ENCODE assay signal across 18 mouse cellular contexts in genomic region chr12:24890158-24890557, GRCm38 (mm10). TPM values are rescaled to one million over a fixed set of nuclear protein-coding genes. Genes with fewer than 3 reads are reported as not detected.
DNase-seq lines count a peak whose midpoint lies in the region; ATAC-seq lines count a peak whose summit lies in the region.
"Had no signal": no experiment of that assay in that cellular context is flagged by ENCODE, and none has a peak within 500 bp of the region (broad histone marks: within the 10 kb centered on the region; RNA-seq: fewer than 3 reads in every experiment).

No protein-coding gene starts in this region.

- no peak overlapping the region for H3K9ac ChIP-seq in heart, embryonic 13.5 days
- peak overlapping the region; percentile 65 for H3K9ac ChIP-seq in liver, embryonic 16.5 days (ENCODE audit: low read depth, low read length)
- H3K9ac ChIP-seq: embryonic facial prominence, embryonic 15.5 days; forebrain, embryonic 15.5 days; limb, embryonic 13.5 days; neural tube, embryonic 15.5 days had no signal

- no peak overlapping the region for H3K4me3 ChIP-seq in heart, embryonic 13.5 days
- H3K4me3 ChIP-seq in liver, embryonic 16.5 days (ENCODE audit: low read depth, low read length), result no peak overlapping the region
- H3K4me3 ChIP-seq: embryonic facial prominence, embryonic 15.5 days; forebrain, embryonic 15.5 days; gastrocnemius, adult 2 months; layer of hippocampus, adult 2 months; left cerebral cortex, adult 2 months; limb, embryonic 13.5 days; neural tube, embryonic 15.5 days had no signal

- no peak overlapping the region for H3K4me2 ChIP-seq in heart, embryonic 13.5 days
- H3K4me2 ChIP-seq in liver, embryonic 16.5 days (ENCODE audit: low read depth, low read length), result peak overlapping the region; percentile 52
- H3K4me2 ChIP-seq: embryonic facial prominence, embryonic 15.5 days; forebrain, embryonic 15.5 days; limb, embryonic 13.5 days; neural tube, embryonic 15.5 days had no signal

- peaks cover 24% of the 10 kb centered on the region for H3K36me3 ChIP-seq in heart, embryonic 13.5 days
- H3K36me3 ChIP-seq in liver, embryonic 16.5 days (ENCODE audit: control insufficient read depth, insufficient read depth), result no peaks in the 10 kb centered on the region

- no peaks in the 10 kb centered on the region for H3K9me3 ChIP-seq in heart, embryonic 13.5 days
- H3K9me3 ChIP-seq in liver, embryonic 16.5 days (replicated peaks; ENCODE audit: control insufficient read depth, low read length), result no peaks in the 10 kb centered on the region
- H3K9me3 ChIP-seq: embryonic facial prominence, embryonic 15.5 days; forebrain, embryonic 15.5 days; limb, embryonic 13.5 days; neural tube, embryonic 15.5 days had no signal

- no peak for ATAC-seq in heart, embryonic 13.5 days (ENCODE audit: extremely low read depth, insufficient number of reproducible peaks, low FRiP score, low TSS enrichment)
- ATAC-seq in hematopoietic stem cell, adult 5-6 weeks (replicated peaks in 1 of 2; ENCODE audit: insufficient read depth in 1 of 2, low FRiP score in 2 of 2, low TSS enrichment in 1 of 2, low read depth in 1 of 2, poor library complexity in 2 of 2, severe bottlenecking in 2 of 2), result peak; percentile 51 to 80; a peak in 3 of 4 replicates
- ATAC-seq in liver, embryonic 16.5 days (ENCODE audit: low read depth), result peak; percentile 46
- ATAC-seq: forebrain, embryonic 15.5 days had no signal

- no peaks in the 10 kb centered on the region for H3K27me3 ChIP-seq in heart, embryonic 13.5 days (replicated peaks)
- no peaks in the 10 kb centered on the region for H3K27me3 ChIP-seq in liver, embryonic 16.5 days (ENCODE audit: control insufficient read depth, insufficient read depth, low read depth, low read length)
- H3K27me3 ChIP-seq: embryonic facial prominence, embryonic 15.5 days; forebrain, embryonic 15.5 days; limb, embryonic 13.5 days; neural tube, embryonic 15.5 days had no signal

- peak overlapping the region; percentile 48 for H3K27ac ChIP-seq in heart, embryonic 13.5 days (replicated peaks)
- peak overlapping the region; percentile 98 for H3K27ac ChIP-seq in liver, embryonic 16.5 days (ENCODE audit: low read length)
- H3K27ac ChIP-seq: embryonic facial prominence, embryonic 15.5 days; forebrain, embryonic 15.5 days; gastrocnemius, adult 2 months; layer of hippocampus, adult 2 months; left cerebral cortex, adult 2 months; limb, embryonic 13.5 days; macrophage had no signal

- WGBS in heart, embryonic 13.5 days, result 79% methylated on average over 2 of the region's 2 CpGs
- WGBS in liver, embryonic 16.5 days (ENCODE audit: insufficient replicate concordance), result 26% methylated on average over 2 of the region's 2 CpGs

- peaks cover 50% of the 10 kb centered on the region for H3K4me1 ChIP-seq in heart, embryonic 13.5 days
- peaks cover 82% of the 10 kb centered on the region for H3K4me1 ChIP-seq in liver, embryonic 16.5 days (ENCODE audit: control insufficient read depth, low read depth, low read length)

- no peak for DNase-seq in heart, adult 9 months (ENCODE audit: low spot score in 2 of 2)
- DNase-seq in MEL-GATA-1-ER (ENCODE audit: extremely low read depth, low read depth), result peak; percentile 87
- no peak for DNase-seq in kidney, postnatal 10 days
- no peak for DNase-seq in right cerebral cortex, postnatal 4 days
- DNase-seq in lung, postnatal 36 days, result no peak
- DNase-seq: adrenal gland, postnatal 25 days; gastrocnemius, adult 2 months; retina, postnatal 1 day had no signal

RNA-seq across cellular contexts. Expression of gene Mboat2, which starts 59.5 kb away (rescaled TPM):
- polyA plus RNA-seq in heart, embryonic 13.5 days (2015; fragmentation: Nextera tagmentation; extraction: Ambion mirVana), result 27.7 and 30.5 TPM in 2 replicates
- 20.1 and 23.3 TPM in 2 replicates for total RNA-seq in hematopoietic stem cell, adult 5-6 weeks (2017)
- 2.8 and 3.9 TPM in 2 replicates for polyA plus RNA-seq in liver, embryonic 16.5 days (2015; fragmentation: Nextera tagmentation; extraction: Ambion mirVana)
- polyA plus RNA-seq: macrophage had no signal
